Mouse (Mus musculus): ENCODE data around the gene Vegfa.
"Not testable (repeated sequence)": the region's sequence is repeated elsewhere in the genome, so short reads cannot be mapped to it uniquely, and the experiment has no call there.

Gene Vegfa

GRCm38 (mm10) chr17:46003717-46004481, 28.3 kb downstream of the Vegfa start:
- DNase-seq (ENCODE audit: low read depth, low spot score) = no peak

- DNase-seq (ENCODE audit: low read depth, low spot score) = no peak
These were observed 32.7 kb downstream of the Vegfa start for GRCm38 (mm10) chr17:45999366-45999940.

GRCm38 (mm10) chr17:45998363-45998762, 33.8 kb downstream of the Vegfa start:
- DNase-seq (ENCODE audit: low read depth, low spot score) = no peak

DNA sequence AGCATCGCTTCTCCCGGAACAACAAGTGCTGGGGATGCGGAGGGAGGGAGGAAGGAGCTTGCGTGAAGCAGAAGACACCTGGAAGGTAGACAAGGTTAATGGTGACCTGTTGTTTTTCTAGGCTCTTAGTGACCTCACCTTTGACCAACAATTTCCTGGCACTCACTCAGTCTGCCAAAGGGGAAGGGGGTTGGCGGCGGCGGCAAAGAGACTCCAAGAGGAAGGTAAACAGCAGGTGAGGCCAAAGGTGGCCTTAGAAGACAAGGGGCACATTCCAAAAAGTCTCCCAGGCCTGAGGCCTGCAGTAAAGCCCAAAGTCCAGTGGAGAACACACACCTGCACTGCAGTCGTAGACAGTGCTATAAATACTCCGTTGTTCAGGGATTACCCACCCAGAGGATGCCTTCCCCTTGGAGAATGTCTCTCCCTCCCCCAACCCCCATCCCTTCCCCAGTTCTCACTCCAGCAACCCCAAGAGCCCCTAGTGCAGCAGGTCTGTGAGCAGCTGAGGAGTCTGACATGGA, 35.2 kb downstream of the Vegfa start:
- DNase-seq (ENCODE audit: low read depth, low spot score) = no peak

DNA sequence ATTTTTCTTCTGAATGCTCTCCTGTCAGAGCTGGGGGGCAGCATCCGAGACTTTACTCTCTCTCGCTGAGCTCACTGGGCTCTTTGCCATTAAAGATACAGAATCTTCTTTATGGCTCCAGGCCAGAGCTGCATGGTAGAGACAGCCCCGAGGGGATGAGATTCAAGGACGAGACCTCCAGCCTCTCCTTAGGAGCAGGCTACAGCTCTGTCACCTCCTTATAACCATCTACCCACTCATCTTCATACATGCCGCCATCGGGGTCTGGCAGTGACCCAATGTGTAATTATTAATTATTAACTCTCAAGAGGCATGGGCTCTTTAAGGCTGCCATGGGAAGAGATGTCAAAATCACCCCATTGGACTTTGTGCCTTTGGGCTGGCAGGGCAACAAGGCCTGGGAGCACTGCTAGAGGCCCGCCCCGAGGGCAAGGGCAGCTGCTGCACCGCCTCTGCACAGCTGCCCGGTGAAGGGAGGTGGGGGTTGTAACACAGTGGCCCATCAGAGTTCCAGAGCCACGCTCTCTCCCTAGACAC, 37.8 kb downstream of the Vegfa start:
- no peak for DNase-seq (ENCODE audit: low read depth, low spot score)

- DNase-seq (ENCODE audit: low read depth, low spot score) = no peak
These were observed 45.3 kb downstream of the Vegfa start for GRCm38 (mm10) chr17:45986915-45987314.

GRCm38 (mm10) chr17:45986374-45986773, 45.8 kb downstream of the Vegfa start:
- no peak for DNase-seq (ENCODE audit: low read depth, low spot score)

DNA sequence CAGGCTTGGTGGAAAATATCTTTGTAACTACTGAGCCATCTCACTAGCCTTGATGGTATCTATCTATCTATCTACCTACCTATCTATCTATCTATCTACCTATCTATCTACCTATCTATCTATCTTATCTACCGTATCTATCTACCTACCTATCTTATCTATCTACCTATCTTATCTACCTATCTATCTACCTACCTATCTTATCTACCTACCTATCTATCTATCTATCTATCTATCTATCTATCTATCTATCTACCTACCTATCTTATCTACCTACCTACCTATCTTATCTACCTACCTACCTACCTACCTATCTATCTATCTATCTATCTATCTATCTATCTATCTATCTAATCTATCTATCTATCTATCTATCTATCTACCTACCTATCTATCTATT, 49.0 kb downstream of the Vegfa start:
- not testable (repeated sequence) for DNase-seq (ENCODE audit: low read depth, low spot score)

- DNase-seq (ENCODE audit: low read depth, low spot score) = no peak
These were observed 50.3 kb downstream of the Vegfa start for GRCm38 (mm10) chr17:45981841-45982240.

- no peak for DNase-seq (ENCODE audit: low read depth, low spot score)
These were observed 53.0 kb downstream of the Vegfa start for GRCm38 (mm10) chr17:45979025-45979805.

- DNase-seq (ENCODE audit: low read depth, low spot score) = peak; percentile 27
These were observed 57.7 kb downstream of the Vegfa start for GRCm38 (mm10) chr17:45974461-45974860.

GRCm38 (mm10) chr17:45973214-45973613, 59.0 kb downstream of the Vegfa start:
- DNase-seq (ENCODE audit: low read depth, low spot score) = no peak

DNA sequence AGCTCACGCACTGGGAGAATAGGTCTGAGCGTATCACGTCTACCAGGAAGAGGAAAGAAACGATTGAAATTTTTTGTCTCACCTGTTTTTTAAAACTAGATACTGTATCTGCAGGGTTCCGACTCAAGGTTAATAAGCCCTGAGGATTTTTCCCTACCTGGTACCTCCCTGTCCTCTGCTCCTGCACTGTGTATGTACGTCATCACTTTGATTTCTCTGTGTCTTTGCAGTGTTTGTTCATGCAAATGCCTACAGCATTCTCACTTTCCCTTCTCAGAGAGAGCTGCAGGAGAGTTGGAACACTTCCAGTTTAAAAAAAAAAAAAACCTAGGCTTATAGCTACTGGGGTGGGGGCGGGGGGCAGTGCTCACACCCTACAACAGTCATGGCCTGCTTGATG, 59.8 kb downstream of the Vegfa start:
- DNase-seq (ENCODE audit: low read depth, low spot score) = no peak

DNA sequence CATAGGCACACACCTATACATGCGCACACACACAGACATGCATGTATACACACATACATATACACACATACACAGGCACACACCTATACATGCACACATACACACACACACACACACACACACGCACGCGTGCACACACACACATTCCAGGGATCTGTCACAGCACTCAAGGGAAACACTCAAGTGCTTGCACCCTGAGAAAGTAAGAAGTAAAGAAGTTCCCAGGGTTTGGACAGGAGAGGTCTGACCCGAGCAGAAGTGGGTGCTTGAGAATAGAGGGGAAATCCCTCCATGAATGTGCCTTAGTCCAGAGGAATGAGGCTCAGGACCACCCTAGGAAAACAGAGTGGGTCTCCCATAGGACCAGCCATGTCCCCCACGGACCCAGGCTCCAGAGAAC, 60.4 kb downstream of the Vegfa start:
- DNase-seq (ENCODE audit: low read depth, low spot score) = no peak

- no peak for DNase-seq (ENCODE audit: low read depth, low spot score)
These were observed 61.2 kb downstream of the Vegfa start for GRCm38 (mm10) chr17:45970741-45971550.

GRCm38 (mm10) chr17:45969596-45969995, 62.6 kb downstream of the Vegfa start:
- DNase-seq (ENCODE audit: low read depth, low spot score) = no peak

DNA sequence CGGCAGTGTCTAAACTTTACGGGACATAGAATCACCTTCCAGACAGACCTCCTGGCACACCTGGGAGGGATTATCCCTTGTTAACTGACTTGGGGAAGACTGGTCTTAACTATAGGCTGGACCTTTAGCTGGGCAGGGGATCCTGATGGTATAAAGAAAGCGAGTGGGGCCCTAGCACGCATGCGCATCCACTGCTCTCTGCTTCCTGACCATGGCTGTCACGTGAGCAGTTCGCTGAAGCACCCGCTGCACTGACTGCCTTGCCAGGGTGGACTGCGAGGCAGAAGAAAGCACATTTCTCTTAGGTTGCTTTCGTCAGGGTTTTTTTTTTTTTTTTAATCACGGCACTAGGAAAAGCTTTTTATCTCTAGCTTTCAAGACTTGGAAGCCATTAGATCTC, 63.8 kb downstream of the Vegfa start:
- no peak for DNase-seq (ENCODE audit: low read depth, low spot score)

Data from A20 (cell line).